Mouse (Mus musculus): ENCODE results near the gene Bsg. TPM values are rescaled to one million over a fixed set of nuclear protein-coding genes. Genes with fewer than 3 reads are reported as not detected.

The Bsg gene
- polyA plus RNA-seq, 1 experiment from 2014 or later = 1,200 TPM

- H3K9me3 ChIP-seq (ENCODE audit: control insufficient read depth, low read length) = no peaks in the 10 kb centered on the region
- peaks cover 4 to 20% of the 10 kb centered on the region in 2 experiments; a peak in 3 of 4 replicates for H3K4me1 ChIP-seq (ENCODE audit: control insufficient read depth in 2 of 2, insufficient read depth in 2 of 2, low read length in 2 of 2)
- H3K27me3 ChIP-seq (ENCODE audit: control insufficient read depth, insufficient read depth, low read length) = peaks cover 53% of the 10 kb centered on the region
- no peak overlapping the region for H3K27ac ChIP-seq (replicated peaks in 1 of 2; ENCODE audit: control insufficient read depth in 1 of 2, insufficient read depth in 1 of 2, low read depth in 2 of 2, low read length in 2 of 2)
- no peak for ATAC-seq (ENCODE audit: insufficient number of reproducible peaks, insufficient read depth, low FRiP score, low read depth)
- 71% methylated on average over 4 of the region's 4 CpGs for WGBS
- H3K36me3 ChIP-seq (ENCODE audit: control insufficient read depth, insufficient read depth, low read length) = peaks cover 22% of the 10 kb centered on the region
- H3K4me2 ChIP-seq (ENCODE audit: low read length) = no peak overlapping the region
- H3K4me3 ChIP-seq (ENCODE audit: control insufficient read depth in 1 of 2, insufficient read depth in 1 of 2, low read depth in 1 of 2, low read length in 2 of 2) = no peak overlapping the region
- H3K9ac ChIP-seq (ENCODE audit: low read length) = no peak overlapping the region
Observed at GRCm38 (mm10) chr10:79714996-79715395, 10.7 kb downstream of the Bsg start.

GRCm38 (mm10) chr10:79716254-79716987, 12.1 kb downstream of the Bsg start, which contains the start of gene Hcn2:
Gene Hcn2 (plus strand): TSS chr10:79716634.
- Histone ChIP-seq H3K9ac (ENCODE audit: low read length) (peak within 1 kb of the TSS; percentile 34; the same call in 1 of the 2 replicates), H3K4me3 (ENCODE audit: control insufficient read depth in 1 of 2, insufficient read depth in 1 of 2, low read depth in 1 of 2, low read length in 2 of 2) (peak within 1 kb of the TSS; percentile 54 to 67), H3K27me3 (ENCODE audit: control insufficient read depth, insufficient read depth, low read length) (peaks cover 60% of the 10 kb centered on the region), H3K4me2 (ENCODE audit: low read length) (peak within 1 kb of the TSS; percentile 91), H3K9me3 (ENCODE audit: control insufficient read depth, low read length) (no peaks in the 10 kb centered on the region), H3K27ac (replicated peaks in 1 of 2; ENCODE audit: control insufficient read depth in 1 of 2, insufficient read depth in 1 of 2, low read depth in 2 of 2, low read length in 2 of 2) (no peak within 1 kb of the TSS), H3K4me1 (ENCODE audit: control insufficient read depth in 2 of 2, insufficient read depth in 2 of 2, low read length in 2 of 2) (peaks cover 3 to 20% of the 10 kb centered on the region in 2 experiments; a peak in 3 of 4 replicates), H3K36me3 (ENCODE audit: control insufficient read depth, insufficient read depth, low read length) (peaks cover 8% of the 10 kb centered on the region)
- WGBS = 2% methylated on average over 73 of the region's 91 CpGs
- peak; percentile 33; the same call in 1 of the 2 replicates for ATAC-seq (ENCODE audit: insufficient number of reproducible peaks, insufficient read depth, low FRiP score, low read depth)

GRCm38 (mm10) chr10:79716988-79717355, 12.7 kb downstream of the Bsg start:
- under 1% methylated on average over 32 of the region's 44 CpGs for WGBS
- H3K27me3 ChIP-seq (ENCODE audit: control insufficient read depth, insufficient read depth, low read length) = peaks cover 60% of the 10 kb centered on the region

GRCm38 (mm10) chr10:79717640-79718357, 13.5 kb downstream of the Bsg start:
- Histone ChIP-seq H3K9ac (ENCODE audit: low read length) (no peak overlapping the region), H3K4me1 (ENCODE audit: control insufficient read depth in 2 of 2, insufficient read depth in 2 of 2, low read length in 2 of 2) (peaks cover 0 to 17% of the 10 kb centered on the region in 2 experiments; a peak in 3 of 4 replicates), H3K4me2 (ENCODE audit: low read length) (peak overlapping the region; percentile 91), H3K36me3 (ENCODE audit: control insufficient read depth, insufficient read depth, low read length) (no peaks in the 10 kb centered on the region), H3K27me3 (ENCODE audit: control insufficient read depth, insufficient read depth, low read length) (peaks cover 60% of the 10 kb centered on the region), H3K4me3 (ENCODE audit: control insufficient read depth in 1 of 2, insufficient read depth in 1 of 2, low read depth in 1 of 2, low read length in 2 of 2) (peak overlapping the region in 1 of 2 experiments; percentile 67; a peak in 2 of 4 replicates), H3K27ac (replicated peaks in 1 of 2; ENCODE audit: control insufficient read depth in 1 of 2, insufficient read depth in 1 of 2, low read depth in 2 of 2, low read length in 2 of 2) (no peak overlapping the region), H3K9me3 (ENCODE audit: control insufficient read depth, low read length) (no peaks in the 10 kb centered on the region)
- WGBS = 5% methylated on average over 43 of the region's 43 CpGs
- ATAC-seq (ENCODE audit: insufficient number of reproducible peaks, insufficient read depth, low FRiP score, low read depth) = no peak

More at GRCm38 (mm10) chr10:79716988-79717355, 12.7 kb downstream of the Bsg start:
- peak overlapping the region; percentile 91 for H3K4me2 ChIP-seq (ENCODE audit: low read length)
- peak overlapping the region; percentile 54 to 67 for H3K4me3 ChIP-seq (ENCODE audit: control insufficient read depth in 1 of 2, insufficient read depth in 1 of 2, low read depth in 1 of 2, low read length in 2 of 2)
- no peak for ATAC-seq (ENCODE audit: insufficient number of reproducible peaks, insufficient read depth, low FRiP score, low read depth)
- no peak overlapping the region for H3K27ac ChIP-seq (replicated peaks in 1 of 2; ENCODE audit: control insufficient read depth in 1 of 2, insufficient read depth in 1 of 2, low read depth in 2 of 2, low read length in 2 of 2)
- H3K4me1 ChIP-seq (ENCODE audit: control insufficient read depth in 2 of 2, insufficient read depth in 2 of 2, low read length in 2 of 2) = peaks cover 3 to 20% of the 10 kb centered on the region in 2 experiments; a peak in 3 of 4 replicates
- H3K9me3 ChIP-seq (ENCODE audit: control insufficient read depth, low read length) = no peaks in the 10 kb centered on the region
- peak overlapping the region; percentile 34; the same call in 1 of the 2 replicates for H3K9ac ChIP-seq (ENCODE audit: low read length)
- H3K36me3 ChIP-seq (ENCODE audit: control insufficient read depth, insufficient read depth, low read length) = peaks cover 2% of the 10 kb centered on the region

GRCm38 (mm10) chr10:79721089-79721488, 16.8 kb downstream of the Bsg start:
- H3K4me2 ChIP-seq (ENCODE audit: low read length) = no peak overlapping the region
- H3K27ac ChIP-seq (replicated peaks in 1 of 2; ENCODE audit: control insufficient read depth in 1 of 2, insufficient read depth in 1 of 2, low read depth in 2 of 2, low read length in 2 of 2) = no peak overlapping the region
- H3K9me3 ChIP-seq (ENCODE audit: control insufficient read depth, low read length) = no peaks in the 10 kb centered on the region
- H3K4me1 ChIP-seq (ENCODE audit: control insufficient read depth in 2 of 2, insufficient read depth in 2 of 2, low read length in 2 of 2) = peaks cover 4 to 23% of the 10 kb centered on the region in 2 experiments; a peak in 3 of 4 replicates
- WGBS = 54% methylated on average over 5 of the region's 5 CpGs
- no peak overlapping the region for H3K9ac ChIP-seq (ENCODE audit: low read length)
- no peaks in the 10 kb centered on the region for H3K36me3 ChIP-seq (ENCODE audit: control insufficient read depth, insufficient read depth, low read length)
- no peak for ATAC-seq (ENCODE audit: insufficient number of reproducible peaks, insufficient read depth, low FRiP score, low read depth)
- no peak overlapping the region for H3K4me3 ChIP-seq (ENCODE audit: control insufficient read depth in 1 of 2, insufficient read depth in 1 of 2, low read depth in 1 of 2, low read length in 2 of 2)
- H3K27me3 ChIP-seq (ENCODE audit: control insufficient read depth, insufficient read depth, low read length) = peaks cover 41% of the 10 kb centered on the region

GRCm38 (mm10) chr10:79723047-79723446, 18.8 kb downstream of the Bsg start:
- Histone ChIP-seq H3K4me3 (ENCODE audit: control insufficient read depth in 1 of 2, insufficient read depth in 1 of 2, low read depth in 1 of 2, low read length in 2 of 2) (no peak overlapping the region), H3K27me3 (ENCODE audit: control insufficient read depth, insufficient read depth, low read length) (peaks cover 23% of the 10 kb centered on the region), H3K36me3 (ENCODE audit: control insufficient read depth, insufficient read depth, low read length) (no peaks in the 10 kb centered on the region), H3K4me2 (ENCODE audit: low read length) (no peak overlapping the region), H3K9ac (ENCODE audit: low read length) (no peak overlapping the region), H3K27ac (replicated peaks in 1 of 2; ENCODE audit: control insufficient read depth in 1 of 2, insufficient read depth in 1 of 2, low read depth in 2 of 2, low read length in 2 of 2) (no peak overlapping the region), H3K4me1 (ENCODE audit: control insufficient read depth in 2 of 2, insufficient read depth in 2 of 2, low read length in 2 of 2) (peaks cover 4 to 8% of the 10 kb centered on the region in 2 experiments; a peak in 2 of 4 replicates), H3K9me3 (ENCODE audit: control insufficient read depth, low read length) (no peaks in the 10 kb centered on the region)
- 66% methylated on average over 6 of the region's 6 CpGs for WGBS
- no peak for ATAC-seq (ENCODE audit: insufficient number of reproducible peaks, insufficient read depth, low FRiP score, low read depth)

- Histone ChIP-seq H3K27ac (replicated peaks in 1 of 2; ENCODE audit: control insufficient read depth in 1 of 2, insufficient read depth in 1 of 2, low read depth in 2 of 2, low read length in 2 of 2) (no peak overlapping the region), H3K9me3 (ENCODE audit: control insufficient read depth, low read length) (no peaks in the 10 kb centered on the region), H3K4me3 (ENCODE audit: control insufficient read depth in 1 of 2, insufficient read depth in 1 of 2, low read depth in 1 of 2, low read length in 2 of 2) (no peak overlapping the region), H3K9ac (ENCODE audit: low read length) (no peak overlapping the region), H3K4me2 (ENCODE audit: low read length) (no peak overlapping the region), H3K4me1 (ENCODE audit: control insufficient read depth in 2 of 2, insufficient read depth in 2 of 2, low read length in 2 of 2) (peaks cover 4 to 8% of the 10 kb centered on the region in 2 experiments; a peak in 2 of 4 replicates), H3K27me3 (ENCODE audit: control insufficient read depth, insufficient read depth, low read length) (peaks cover 16% of the 10 kb centered on the region), H3K36me3 (ENCODE audit: control insufficient read depth, insufficient read depth, low read length) (no peaks in the 10 kb centered on the region)
- WGBS = 61% methylated on average over 7 of the region's 7 CpGs
- no peak for ATAC-seq (ENCODE audit: insufficient number of reproducible peaks, insufficient read depth, low FRiP score, low read depth)
Observed at GRCm38 (mm10) chr10:79723692-79724091, 19.4 kb downstream of the Bsg start.
